Mouse (Mus musculus): ENCODE results near the gene Ubxn6. TPM values are rescaled to one million over a fixed set of nuclear protein-coding genes. Genes with fewer than 3 reads are reported as not detected.
"Not testable (repeated sequence)": the region's sequence is repeated elsewhere in the genome, so short reads cannot be mapped to it uniquely, and the experiment has no call there.

Gene Ubxn6
- total and polyA plus RNA-seq, 3 experiments = 28.2 to 42.2 TPM; not detected in 1

- H3K4me3 ChIP-seq (ENCODE audit: control insufficient read depth in 1 of 2, insufficient read depth in 1 of 2, low read depth in 2 of 2, low read length in 2 of 2) = no peak overlapping the region
- no peaks in the 10 kb centered on the region for H3K36me3 ChIP-seq (ENCODE audit: control insufficient read depth in 1 of 2, insufficient read depth in 2 of 2, low read length in 2 of 2)
- no peak overlapping the region for H3K27ac ChIP-seq (ENCODE audit: control insufficient read depth, low read depth, low read length)
- no peaks in the 10 kb centered on the region for H3K27me3 ChIP-seq (ENCODE audit: control insufficient read depth in 1 of 2, insufficient read depth in 2 of 2, low read length in 2 of 2)
- no peaks in the 10 kb centered on the region for H3K4me1 ChIP-seq (ENCODE audit: control insufficient read depth in 1 of 2, insufficient read depth in 2 of 2, low read length in 2 of 2)
- H3K9ac ChIP-seq (ENCODE audit: control insufficient read depth, low read depth, low read length, poor library complexity, severe bottlenecking) = no peak overlapping the region
- no peak for DNase-seq (ENCODE audit: low read depth, low spot score)
- no peaks in the 10 kb centered on the region for H3K9me3 ChIP-seq (replicated peaks; ENCODE audit: insufficient read depth, low read length)
- TF ChIP-seq SIN3A (IDR thresholded peaks at IDR 0.05; ENCODE audit: low read length) (no peak), MAFK (IDR thresholded peaks at IDR 0.05; ENCODE audit: borderline replicate concordance, low read depth, low read length) (no peak), EP300 (IDR thresholded peaks at IDR 0.05; ENCODE audit: low read depth in 1 of 2, low read length in 2 of 2) (no peak), ZNF384 (IDR thresholded peaks at IDR 0.05; ENCODE audit: low read depth, low read length) (no peak), SMC3 (IDR thresholded peaks at IDR 0.05; ENCODE audit: low read depth, low read length) (no peak), RAD21 (IDR thresholded peaks at IDR 0.05; ENCODE audit: low read depth, low read length) (no peak), RCOR1 (IDR thresholded peaks at IDR 0.05; ENCODE audit: low read depth, low read length) (no peak), NELFE (IDR thresholded peaks at IDR 0.05; ENCODE audit: low read depth, low read length) (no peak), ZKSCAN1 (IDR thresholded peaks at IDR 0.05; ENCODE audit: low read depth, low read length) (no peak), POLR2AphosphoS2 (IDR thresholded peaks at IDR 0.05; ENCODE audit: low read length) (no peak), KAT2A (conservative IDR thresholded peaks at IDR 0.05; ENCODE audit: low read depth, low read length) (no peak), JUND (IDR thresholded peaks at IDR 0.05; ENCODE audit: low read depth, low read length) (no peak), MXI1 (IDR thresholded peaks at IDR 0.05; ENCODE audit: low read depth, low read length) (no peak), UBTF (IDR thresholded peaks at IDR 0.05; ENCODE audit: borderline replicate concordance, insufficient read depth, low read depth, low read length) (no peak), USF2 (IDR thresholded peaks at IDR 0.05; ENCODE audit: borderline replicate concordance in 1 of 2, insufficient read depth in 1 of 2, low read depth in 1 of 2, low read length in 2 of 2) (no peak), NRF1 (IDR thresholded peaks at IDR 0.05; ENCODE audit: insufficient read depth, low read depth, low read length, poor library complexity, severe bottlenecking) (no peak), MAX (IDR thresholded peaks at IDR 0.05; ENCODE audit: low read length) (no peak), MAZ (IDR thresholded peaks at IDR 0.05; ENCODE audit: low read depth, low read length) (no peak), ZC3H11A (IDR thresholded peaks at IDR 0.05; ENCODE audit: low read depth, low read length) (no peak), POLR2A (IDR thresholded peaks at IDR 0.05; ENCODE audit: control insufficient read depth in 1 of 2, insufficient read depth in 1 of 2, low read depth in 1 of 2, low read length in 2 of 2, poor library complexity in 1 of 2) (no peak)
- no peaks in the 10 kb centered on the region for H3K79me2 ChIP-seq (ENCODE audit: control insufficient read depth, insufficient read depth, low read length, poor library complexity)
Measured at GRCm38 (mm10) chr17:56107736-56108135, 32.9 kb upstream of the Ubxn6 start.

DNA sequence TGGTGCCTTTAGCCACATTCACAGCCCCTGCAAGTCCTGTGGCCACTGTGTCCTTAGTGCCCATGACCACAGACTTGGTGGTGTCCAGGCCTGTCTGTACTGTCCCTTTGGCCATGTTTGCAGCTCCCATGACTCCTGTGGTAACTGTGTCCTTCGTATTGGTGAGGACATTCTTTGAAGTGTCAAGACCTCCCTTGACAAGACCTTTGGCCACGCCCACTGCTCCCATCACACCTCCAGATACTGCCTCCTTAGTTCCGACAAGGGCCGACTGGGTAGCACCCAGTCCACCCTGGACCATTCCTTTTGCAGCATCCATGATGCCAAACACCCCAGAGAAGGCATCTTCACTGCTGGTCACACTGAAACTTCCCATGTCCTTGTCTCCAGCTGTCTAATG is 32.2 kb upstream of the Ubxn6 start:
- Histone ChIP-seq H3K36me3 (ENCODE audit: control insufficient read depth in 1 of 2, insufficient read depth in 2 of 2, low read length in 2 of 2) (no peaks in the 10 kb centered on the region; a peak in 1 of 4 replicates), H3K9me3 (replicated peaks; ENCODE audit: insufficient read depth, low read length) (no peaks in the 10 kb centered on the region)
- TF ChIP-seq RCOR1 (IDR thresholded peaks at IDR 0.05; ENCODE audit: low read depth, low read length) (no peak), BHLHE40 (IDR thresholded peaks at IDR 0.05; ENCODE audit: borderline replicate concordance, low read depth, low read length) (no peak), HCFC1 (IDR thresholded peaks at IDR 0.05; ENCODE audit: low read depth, low read length) (no peak), USF2 (IDR thresholded peaks at IDR 0.05; ENCODE audit: borderline replicate concordance in 1 of 2, insufficient read depth in 1 of 2, low read depth in 1 of 2, low read length in 2 of 2) (no peak)

DNA sequence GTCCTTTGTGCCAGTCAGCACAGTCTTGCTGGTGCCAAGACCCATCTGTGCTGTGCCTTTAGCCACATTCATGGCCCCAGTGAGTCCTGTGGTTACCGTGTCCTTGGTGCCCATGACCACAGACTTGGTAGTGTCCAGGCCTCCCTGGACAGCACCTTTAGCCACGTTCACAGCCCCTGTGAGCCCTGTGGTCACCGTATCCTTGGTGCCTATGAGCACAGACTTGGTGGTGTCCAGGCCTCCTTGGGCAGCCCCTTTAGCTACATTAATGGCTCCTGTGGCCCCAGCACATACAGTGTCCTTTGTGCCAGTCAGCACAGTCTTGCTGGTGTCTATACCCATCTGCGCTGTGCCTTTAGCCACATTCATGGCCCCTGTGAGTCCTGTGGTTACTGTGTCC is 31.6 kb upstream of the Ubxn6 start:
- not testable (repeated sequence) for H3K9me3 ChIP-seq (replicated peaks; ENCODE audit: insufficient read depth, low read length); H3K36me3 ChIP-seq (ENCODE audit: control insufficient read depth in 1 of 2, insufficient read depth in 2 of 2, low read length in 2 of 2); H3K27ac ChIP-seq (ENCODE audit: control insufficient read depth, low read depth, low read length); H3K4me1 ChIP-seq (ENCODE audit: control insufficient read depth in 1 of 2, insufficient read depth in 2 of 2, low read length in 2 of 2); H3K9ac ChIP-seq (ENCODE audit: control insufficient read depth, low read depth, low read length, poor library complexity, severe bottlenecking); DNase-seq (ENCODE audit: low read depth, low spot score); H3K27me3 ChIP-seq (ENCODE audit: control insufficient read depth in 1 of 2, insufficient read depth in 2 of 2, low read length in 2 of 2); H3K79me2 ChIP-seq (ENCODE audit: control insufficient read depth, insufficient read depth, low read length, poor library complexity); H3K4me3 ChIP-seq (ENCODE audit: control insufficient read depth in 1 of 2, insufficient read depth in 1 of 2, low read depth in 2 of 2, low read length in 2 of 2)

More for the DNA sequence above, 32.2 kb upstream of the Ubxn6 start:
- no peaks in the 10 kb centered on the region for H3K79me2 ChIP-seq (ENCODE audit: control insufficient read depth, insufficient read depth, low read length, poor library complexity)
- no peaks in the 10 kb centered on the region for H3K4me1 ChIP-seq (ENCODE audit: control insufficient read depth in 1 of 2, insufficient read depth in 2 of 2, low read length in 2 of 2)
- no peak overlapping the region for H3K27ac ChIP-seq (ENCODE audit: control insufficient read depth, low read depth, low read length)
- no peak for DNase-seq (ENCODE audit: low read depth, low spot score)
- H3K4me3 ChIP-seq (ENCODE audit: control insufficient read depth in 1 of 2, insufficient read depth in 1 of 2, low read depth in 2 of 2, low read length in 2 of 2) = no peak overlapping the region
- H3K27me3 ChIP-seq (ENCODE audit: control insufficient read depth in 1 of 2, insufficient read depth in 2 of 2, low read length in 2 of 2) = no peaks in the 10 kb centered on the region
- H3K9ac ChIP-seq (ENCODE audit: control insufficient read depth, low read depth, low read length, poor library complexity, severe bottlenecking) = no peak overlapping the region

- not testable (repeated sequence) for DNase-seq (ENCODE audit: low read depth, low spot score); H3K4me3 ChIP-seq (ENCODE audit: control insufficient read depth in 1 of 2, insufficient read depth in 1 of 2, low read depth in 2 of 2, low read length in 2 of 2); H3K27me3 ChIP-seq (ENCODE audit: control insufficient read depth in 1 of 2, insufficient read depth in 2 of 2, low read length in 2 of 2); H3K36me3 ChIP-seq (ENCODE audit: control insufficient read depth in 1 of 2, insufficient read depth in 2 of 2, low read length in 2 of 2); H3K4me1 ChIP-seq (ENCODE audit: control insufficient read depth in 1 of 2, insufficient read depth in 2 of 2, low read length in 2 of 2); H3K9ac ChIP-seq (ENCODE audit: control insufficient read depth, low read depth, low read length, poor library complexity, severe bottlenecking); H3K27ac ChIP-seq (ENCODE audit: control insufficient read depth, low read depth, low read length); H3K79me2 ChIP-seq (ENCODE audit: control insufficient read depth, insufficient read depth, low read length, poor library complexity); H3K9me3 ChIP-seq (replicated peaks; ENCODE audit: insufficient read depth, low read length)
Measured at GRCm38 (mm10) chr17:56104821-56105220, 30.0 kb upstream of the Ubxn6 start.

Measured in MEL (cell line).